Mouse (Mus musculus) left cerebral cortex, adult 6 months (tissue): ENCODE measurements around the gene Hspb9. TPM values are rescaled to one million over a fixed set of nuclear protein-coding genes. Genes with fewer than 3 reads are reported as not detected.

Experiments
- long read RNA-seq, 2 experiments: library from polyadenylated mRNA; unstranded; transcript quantifications; one replicate each; pipeline ENCODE4 v2.0.0; 2019 to 2020
- polyA plus RNA-seq: library from polyadenylated mRNA; unstranded; fragments of <200 nt; fragmentation: Nextera tagmentation; gene quantifications from 2 replicates; pipeline ENCODE4 v1.2.3, GENCODE M21; 2021

Hspb9 gene
- polyA plus RNA-seq: 0.34 TPM in 1 of 2 replicates, not detected in the other
- long read RNA-seq, experiment 1: 0 reads
- long read RNA-seq, experiment 2: 0 reads

GRCm38 (mm10) chr11:100713735-100714533 is at the start of gene Hspb9:
TSS of gene Hspb9 (plus strand) at chr11:100713850.

DNA sequence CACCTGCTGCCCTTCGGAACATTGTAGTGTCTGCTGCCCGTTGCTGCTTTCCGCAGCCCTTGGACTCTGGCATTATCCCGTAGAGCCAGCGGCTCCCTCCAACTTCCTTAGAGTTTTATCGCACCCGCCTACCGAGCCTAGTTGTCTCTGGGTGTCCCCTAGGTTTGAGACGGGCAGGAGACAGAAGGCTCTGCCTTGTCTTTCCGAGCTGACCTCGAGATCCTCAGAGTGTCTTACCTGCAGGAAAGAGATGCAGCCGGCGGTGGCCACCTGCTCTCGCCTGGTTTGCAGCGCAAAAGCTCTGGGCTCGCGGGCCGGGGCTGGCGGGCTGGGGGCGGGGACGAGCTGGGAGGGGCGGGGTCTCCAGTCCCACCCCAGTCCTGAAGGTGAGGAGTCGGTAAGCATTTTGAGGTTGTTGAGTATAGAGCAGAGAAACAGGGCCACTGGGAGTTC is 21.5 kb upstream of the Hspb9 start, which contains the start of gene Zfp385c:
Gene Zfp385c (minus strand): TSS at position 292 of the 453 bp plus-strand sequence.

GRCm38 (mm10) chr11:100703851-100704531 is 9.7 kb upstream of the Hspb9 start, which contains the start of gene Dhx58:
TSS of gene Dhx58 (minus strand) at chr11:100704271.

DNA sequence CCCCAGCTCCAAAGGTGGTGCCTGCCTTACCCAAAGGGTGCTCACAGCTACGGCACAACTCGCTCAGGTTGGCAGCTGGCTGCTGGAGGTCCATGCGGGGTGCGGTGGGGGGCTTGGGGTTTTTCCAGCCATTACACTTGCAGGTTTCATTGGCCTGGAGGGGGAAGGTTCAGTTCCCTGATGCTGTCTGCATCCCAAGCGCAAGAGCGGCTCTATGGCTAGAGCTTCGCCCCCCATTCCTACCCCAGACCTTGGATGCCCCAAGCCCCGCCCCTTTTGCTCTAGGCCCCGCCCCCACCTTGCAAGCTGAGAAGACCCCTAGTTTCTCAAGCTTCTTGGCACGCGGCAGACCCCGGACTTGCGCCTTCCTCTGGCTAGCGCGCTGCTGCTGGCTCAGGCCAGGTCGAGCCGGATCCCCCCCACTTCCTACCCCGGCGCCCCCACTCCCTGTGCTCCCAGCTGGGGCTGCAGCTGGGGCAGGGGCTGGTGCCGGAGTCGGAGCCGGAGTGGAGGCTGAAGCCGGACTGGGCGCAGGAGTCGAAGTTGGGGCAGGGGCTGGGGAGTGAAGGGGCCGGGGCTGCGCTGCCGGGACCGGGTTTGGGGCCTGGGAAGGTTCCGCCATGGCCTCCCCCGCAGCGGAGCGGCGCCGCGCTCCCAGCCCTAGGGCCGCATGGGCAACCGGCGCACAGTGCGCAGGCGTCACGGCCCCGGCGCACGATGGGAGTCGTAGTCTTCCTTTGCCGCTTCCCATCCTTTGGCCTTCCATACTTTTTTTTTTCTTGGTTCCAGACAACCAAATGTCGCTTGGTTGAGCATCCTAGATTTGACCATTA is 1.7 kb upstream of the Hspb9 start, which contains the start of gene Kat2a:
Gene Kat2a (minus strand): TSS at position 683 of the 833 bp plus-strand sequence.

DNA sequence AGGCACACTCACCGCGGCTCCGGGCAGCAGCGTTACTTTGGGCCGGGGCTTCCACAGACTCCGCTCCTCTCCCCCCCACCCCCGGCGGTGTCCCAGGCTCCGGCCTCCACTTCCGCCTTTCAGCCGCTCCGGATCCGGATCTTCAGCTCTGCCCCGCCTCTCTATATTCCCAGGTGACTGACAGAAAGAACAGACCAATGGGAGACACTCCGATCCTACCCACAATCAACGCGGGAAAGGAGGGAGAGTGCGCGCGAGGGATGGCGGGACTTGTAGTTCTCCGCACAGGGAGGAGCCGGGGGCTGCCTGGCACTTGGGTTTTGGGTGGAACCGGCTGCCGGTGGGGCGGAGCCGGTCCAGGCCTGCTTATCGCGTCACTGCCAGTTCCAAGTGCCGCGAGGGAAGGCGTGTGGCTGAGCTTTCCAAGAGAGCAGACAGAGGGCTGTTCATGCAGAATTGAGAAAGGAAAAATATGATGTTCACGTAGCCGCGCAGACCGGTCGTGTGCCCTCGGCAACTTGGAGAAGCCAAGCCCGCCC is 24.5 kb downstream of the Hspb9 start, which contains the start of gene Rab5c:
Gene Rab5c (minus strand): TSS at position 150 of the 539 bp plus-strand sequence.

GRCm38 (mm10) chr11:100759611-100760233 is 46.1 kb downstream of the Hspb9 start, which contains the start of gene Kcnh4:
TSS of gene Kcnh4 (minus strand) at chr11:100759942.

DNA sequence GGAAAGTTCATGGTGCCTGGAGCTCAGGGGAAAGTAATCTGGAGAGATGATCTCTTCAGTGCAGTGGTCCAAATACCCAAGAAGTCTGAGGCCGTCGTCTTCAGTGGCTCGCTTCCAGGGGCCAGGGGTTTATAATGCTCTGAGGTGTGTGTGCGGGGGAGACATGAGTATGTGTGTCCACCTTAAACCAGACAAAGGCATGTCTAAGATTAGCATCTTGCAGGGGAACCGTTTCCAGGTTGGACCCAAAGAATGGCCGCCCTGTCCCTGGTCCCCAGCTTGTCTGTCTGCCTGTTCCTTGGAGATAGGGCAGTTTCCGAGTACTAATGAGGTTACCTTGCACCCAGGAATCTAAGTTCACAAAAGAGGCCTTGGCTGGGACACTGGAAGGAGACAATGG is 49.2 kb downstream of the Hspb9 start, which contains the start of gene Hcrt:
Gene Hcrt (minus strand): TSS at position 101 of the 400 bp plus-strand sequence.

Other genes with a start within 250 kb of the Hspb9 start
- 14.7 and 17.5 TPM in 2 replicates for gene Klhl11, start 241.1 kb upstream of the Hspb9 start, polyA plus RNA-seq
- 72.4 and 92.4 TPM in 2 replicates for gene Acly, start 185.8 kb upstream of the Hspb9 start, polyA plus RNA-seq
- gene Ttc25, start 168.2 kb upstream of the Hspb9 start, polyA plus RNA-seq: 0.95 and 1.1 TPM in 2 replicates
- 359 and 428 TPM in 2 replicates for gene Cnp, start 138.9 kb upstream of the Hspb9 start, polyA plus RNA-seq
- 14.5 and 16.5 TPM in 2 replicates for gene Nkiras2, start 94.6 kb upstream of the Hspb9 start, polyA plus RNA-seq
- gene Dnajc7, start 93.7 kb upstream of the Hspb9 start, polyA plus RNA-seq: 127 and 154 TPM in 2 replicates
- gene Zfp385c, start 21.4 kb upstream of the Hspb9 start, polyA plus RNA-seq: 0.04 and 0.23 TPM in 2 replicates
- 1.0 and 1.4 TPM in 2 replicates for gene Dhx58, start 9.6 kb upstream of the Hspb9 start, polyA plus RNA-seq
- gene Kat2a, start 1.4 kb upstream of the Hspb9 start, polyA plus RNA-seq: 14.8 and 32.0 TPM in 2 replicates
- 43.2 and 51.8 TPM in 2 replicates for gene Rab5c, start 24.4 kb downstream of the Hspb9 start, polyA plus RNA-seq
- gene Kcnh4, start 46.1 kb downstream of the Hspb9 start, polyA plus RNA-seq: 1.0 and 2.6 TPM in 2 replicates
- gene Hcrt, start 49.1 kb downstream of the Hspb9 start, polyA plus RNA-seq: 0.51 and 1.3 TPM in 2 replicates
- 5.9 TPM in 2 replicates for gene Ghdc, start 57.1 kb downstream of the Hspb9 start, polyA plus RNA-seq
- gene Stat5b, start 136.9 kb downstream of the Hspb9 start, polyA plus RNA-seq: 4.1 and 5.4 TPM in 2 replicates
- 1.2 and 1.8 TPM in 2 replicates for gene Stat5a, start 145.5 kb downstream of the Hspb9 start, polyA plus RNA-seq
- gene Stat3, start 225.7 kb downstream of the Hspb9 start, polyA plus RNA-seq: 16.6 and 19.2 TPM in 2 replicates